Mouse (Mus musculus) megakaryocyte progenitor cell, adult 5-6 weeks (primary cell): ENCODE results near the gene Zfp64. TPM values are rescaled to one million over a fixed set of nuclear protein-coding genes. Genes with fewer than 3 reads are reported as not detected.
A peak's percentile ranks its signal among the peaks of the same experiment; 100 is the strongest.

ENCODE experiments used
- ATAC-seq: replicated peaks from 2 replicates; pipeline ENCODE4 v1.8.0; 2016; ENCODE audit warnings: mild to moderate bottlenecking, moderate TSS enrichment, inconsistent platforms; ENCODE audit not compliant: poor library complexity
- total RNA-seq, 2 experiments: library from RNA; stranded (forward) in 1 of 2; stranded (reverse) in 1 of 2; fragments of 157-497, 149-512 nt in 1 of 2; fragments of 200-1000 nt in 1 of 2; gene quantifications; 2 replicates each; pipeline versions ENCODE4 v1.2.3 to v1.2.4; 2015 to 2017

Zfp64 gene
- total RNA-seq, 2 experiments from 2014 or later, result 19.0 to 32.4 TPM

- peak; percentile 9 for ATAC-seq
Measured at GRCm38 (mm10) chr2:168954376-168954775, 1.0 kb downstream of the Zfp64 start.

GRCm38 (mm10) chr2:168948506-168948905 is 6.9 kb downstream of the Zfp64 start:
- ATAC-seq, result no peak

GRCm38 (mm10) chr2:168947663-168948062 is 7.7 kb downstream of the Zfp64 start:
- ATAC-seq, result peak; percentile 64

- no peak for ATAC-seq
Measured at GRCm38 (mm10) chr2:168944011-168944410, 11.4 kb downstream of the Zfp64 start.

- no peak for ATAC-seq
Measured at GRCm38 (mm10) chr2:168939941-168940340, 15.4 kb downstream of the Zfp64 start.

GRCm38 (mm10) chr2:168939261-168939933 is 16.0 kb downstream of the Zfp64 start:
- ATAC-seq, result no peak

- peak; percentile 39; the same call in 1 of the 2 replicates for ATAC-seq
Measured at GRCm38 (mm10) chr2:168936896-168937295, 18.5 kb downstream of the Zfp64 start.

GRCm38 (mm10) chr2:168935165-168935564 is 20.2 kb downstream of the Zfp64 start:
- ATAC-seq, result no peak

- ATAC-seq, result no peak
Measured at GRCm38 (mm10) chr2:168931686-168932085, 23.7 kb downstream of the Zfp64 start.

- peak; percentile 93 for ATAC-seq
Measured at GRCm38 (mm10) chr2:168929691-168930090, 25.7 kb downstream of the Zfp64 start.

GRCm38 (mm10) chr2:168927401-168927800 is 28.0 kb downstream of the Zfp64 start:
- ATAC-seq, result no peak

GRCm38 (mm10) chr2:168926257-168926810 is 29.1 kb downstream of the Zfp64 start:
- ATAC-seq, result no peak

GRCm38 (mm10) chr2:168923706-168924105 is 31.7 kb downstream of the Zfp64 start:
- peak; percentile 55 for ATAC-seq

- ATAC-seq, result no peak
Measured at GRCm38 (mm10) chr2:168922466-168922865, 32.9 kb downstream of the Zfp64 start.

GRCm38 (mm10) chr2:168920007-168920406 is 35.4 kb downstream of the Zfp64 start:
- no peak for ATAC-seq

- ATAC-seq, result peak; percentile 67
Measured at GRCm38 (mm10) chr2:168912901-168913721, 42.3 kb downstream of the Zfp64 start.

GRCm38 (mm10) chr2:168912051-168912891 is 43.1 kb downstream of the Zfp64 start:
- 0 out of 2 replicates have a peak, but pooled peaks have one; percentile 8 for ATAC-seq

- ATAC-seq, result no peak
Measured at GRCm38 (mm10) chr2:168911527-168911926, 43.9 kb downstream of the Zfp64 start.

- no peak for ATAC-seq
Measured at GRCm38 (mm10) chr2:168906022-168906421, 49.4 kb downstream of the Zfp64 start.

GRCm38 (mm10) chr2:168904846-168905245 is 50.5 kb downstream of the Zfp64 start:
- ATAC-seq, result no peak

GRCm38 (mm10) chr2:168904188-168904587 is 51.2 kb downstream of the Zfp64 start:
- peak; percentile 97 for ATAC-seq
